Mouse (Mus musculus) cerebellum, adult 2 months (tissue): ENCODE data around the gene Atg4b.

Experiments used
- CTCF ChIP-seq: fragments of 200-500 bp; IDR thresholded peaks from 2 replicates; pipeline ENCODE4 v1.5.1; 2011; ENCODE audit warnings: low read depth, mild to moderate bottlenecking, control low read depth, low read length, moderate library complexity, borderline replicate concordance; ENCODE audit not compliant: insufficient read depth
- POLR2A ChIP-seq: fragments of 200-500 bp; IDR thresholded peaks from 2 replicates; pipeline ENCODE4 v1.6.1; 2011; ENCODE audit warnings: low read length, control low read depth, borderline replicate concordance; ENCODE audit not compliant: insufficient read depth

- TF ChIP-seq CTCF, result no peak
- TF ChIP-seq POLR2A, result no peak
These were observed 85.2 kb downstream of the Atg4b start for GRCm38 (mm10) chr1:93836532-93836913.
